Mouse (Mus musculus) hindbrain, postnatal 0 days (tissue): ENCODE measurements around the gene B3galt1. TPM values are rescaled to one million over a fixed set of nuclear protein-coding genes. Genes with fewer than 3 reads are reported as not detected.

Experiments
- ATAC-seq: fragments of 200-750 bp; cut with Nextera tagmentation; 2 replicates; pipeline ENCODE4 v1.8.0; 2017; ENCODE audit warnings: mild to moderate bottlenecking, moderate TSS enrichment, moderate library complexity
- DNase-seq: peaks from one replicate; pipeline ENCODE4 v3.0.0-alpha.2; 2015; ENCODE audit warnings: low spot score
- H3K27ac ChIP-seq: fragments of 300-500 bp; sonication (generic); 2 replicates; pipeline ENCODE4 v1.5.1; 2014; ENCODE audit warnings: mild to moderate bottlenecking
- H3K27me3 ChIP-seq: fragments of 300-500 bp; sonication (generic); 2 replicates; pipeline ENCODE4 v1.6.1; 2014; ENCODE audit warnings: low read length, mixed read lengths; ENCODE audit not compliant: insufficient read depth
- H3K36me3 ChIP-seq: fragments of 300-500 bp; sonication (generic); 2 replicates; pipeline ENCODE4 v1.6.1; 2014; ENCODE audit warnings: low read length, mixed read lengths; ENCODE audit not compliant: insufficient read depth
- H3K4me1 ChIP-seq: fragments of 300-500 bp; sonication (generic); 2 replicates; pipeline ENCODE4 v1.6.1; 2014; ENCODE audit warnings: antibody characterized with exemption, low read length, mixed read lengths; ENCODE audit not compliant: insufficient read depth
- H3K4me2 ChIP-seq: fragments of 300-500 bp; sonication (generic); 2 replicates; pipeline ENCODE4 v1.6.1; 2014; ENCODE audit warnings: low read depth, mild to moderate bottlenecking, low read length, moderate library complexity, mixed read lengths
- H3K4me3 ChIP-seq: fragments of 300-500 bp; sonication (generic); 2 replicates; pipeline ENCODE4 v1.5.1; 2014; ENCODE audit warnings: low read length
- H3K9ac ChIP-seq: fragments of 300-500 bp; sonication (generic); replicated peaks from 2 replicates; pipeline ENCODE4 v1.6.1; 2014; ENCODE audit warnings: mild to moderate bottlenecking, low read length, moderate library complexity, mixed read lengths
- H3K9me3 ChIP-seq: fragments of 300-500 bp; sonication (generic); 2 replicates; pipeline ENCODE4 v1.6.1; 2016; ENCODE audit warnings: low read length, mixed read lengths
- CTCF ChIP-seq: IDR thresholded peaks from 2 replicates; pipeline ENCODE4 v1.5.1; 2016; ENCODE audit warnings: antibody characterized with exemption, control low read depth, low read depth
- WGBS: fragments of 180-500 bp; shearing (Covaris S2); extraction: QIAGEN DNeasy Blood & Tissue Kit; methylation state at CpG from one replicate; pipeline ENCODE4 v1.1.7; 2014; 5-methylcytosine and 5-hydroxymethylcytosine counted together
- polyA plus RNA-seq: library from polyadenylated mRNA; unstranded; fragments of >200 nt; fragmentation: Nextera tagmentation; extraction: Ambion mirVana; gene quantifications from 2 replicates; pipeline ENCODE4 v1.2.1, GENCODE M21; 2015
- total RNA-seq: library from RNA; depleted of rRNA; stranded (reverse); fragments of >200 nt; gene quantifications from 2 replicates; pipeline ENCODE4 v1.2.3, GENCODE M21; 2014

The B3galt1 gene
- total and polyA plus RNA-seq, 2 experiments from 2014 or later = 11.5 to 51.3 TPM

DNA sequence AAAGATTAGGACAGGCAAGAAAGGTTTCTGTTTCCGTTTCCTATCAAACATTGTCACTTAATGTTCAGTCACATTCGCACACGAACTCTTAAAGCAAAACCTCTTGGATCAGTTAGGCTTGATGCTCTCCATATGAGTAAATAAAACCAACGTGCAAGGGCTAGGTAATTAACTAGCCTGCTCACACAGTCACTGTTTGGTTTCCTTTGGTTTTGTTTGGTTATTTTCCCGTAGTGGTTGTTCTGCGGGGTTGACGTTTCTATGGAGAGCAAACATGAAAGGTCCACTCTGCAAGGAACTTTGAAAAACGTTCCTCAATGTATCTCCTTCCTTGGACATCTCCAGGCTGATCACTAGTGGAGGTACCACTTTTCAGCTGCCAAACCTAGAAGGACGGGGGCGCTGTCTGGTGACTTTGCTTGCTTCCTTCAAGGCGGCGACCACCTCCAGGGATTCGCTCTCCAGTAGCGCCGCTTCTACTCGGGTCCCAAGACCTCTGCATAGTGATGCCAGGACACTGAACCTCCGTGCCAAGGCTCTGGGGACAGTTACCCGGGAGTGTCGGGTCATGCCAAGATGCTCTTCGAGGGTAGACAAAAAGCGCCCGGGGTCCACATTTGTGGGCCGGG, 706 bp upstream of the B3galt1 start:
- DNase-seq (peak; percentile 83), ATAC-seq (peak; percentile 87)
- peak overlapping the region; percentile 92 for H3K9ac ChIP-seq
- H3K4me1 ChIP-seq = no peaks in the 10 kb centered on the region
- H3K9me3 ChIP-seq = no peaks in the 10 kb centered on the region
- peak overlapping the region; percentile 96 for H3K4me2 ChIP-seq
- H3K36me3 ChIP-seq = no peaks in the 10 kb centered on the region
- peak overlapping the region; percentile 86 for H3K4me3 ChIP-seq
- 2% methylated on average over 23 of the region's 23 CpGs for WGBS
- peak overlapping the region; percentile 96 for H3K27ac ChIP-seq
- TF ChIP-seq CTCF = peak; percentile 73
- no peaks in the 10 kb centered on the region for H3K27me3 ChIP-seq

DNA sequence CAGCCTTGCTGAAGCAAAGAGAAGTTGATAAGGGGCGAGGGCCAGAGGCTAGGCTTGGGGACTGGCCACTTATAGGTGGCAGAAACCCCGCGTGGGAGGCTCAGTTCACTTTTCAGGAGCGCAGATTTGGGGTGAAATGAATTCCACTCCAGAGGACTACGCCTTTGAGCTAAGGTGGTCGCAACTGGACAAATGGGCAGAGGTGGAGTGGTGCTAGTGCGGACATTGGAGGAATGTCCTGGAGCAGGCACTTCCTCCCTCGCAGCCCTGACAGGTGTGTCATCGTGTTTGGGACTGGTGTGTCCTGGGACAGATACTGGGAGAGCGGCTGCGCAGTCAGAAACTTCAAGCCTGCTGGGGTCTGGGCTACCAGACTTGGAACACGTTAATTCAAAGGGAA, 895 bp downstream of the B3galt1 start:
- peak overlapping the region; percentile 96 for H3K4me2 ChIP-seq
- ATAC-seq = no peak
- no peaks in the 10 kb centered on the region for H3K36me3 ChIP-seq
- WGBS = 1% methylated on average over 12 of the region's 12 CpGs
- H3K4me1 ChIP-seq = no peaks in the 10 kb centered on the region
- no peaks in the 10 kb centered on the region for H3K9me3 ChIP-seq
- peak overlapping the region; percentile 92 for H3K9ac ChIP-seq
- H3K4me3 ChIP-seq = peak overlapping the region; percentile 86
- H3K27me3 ChIP-seq = no peaks in the 10 kb centered on the region
- H3K27ac ChIP-seq = peak overlapping the region; percentile 96
- no peak for TF ChIP-seq CTCF
- no peak for DNase-seq

GRCm38 (mm10) chr2:67567141-67567680, 1.5 kb downstream of the B3galt1 start:
- Histone ChIP-seq H3K9me3 (no peaks in the 10 kb centered on the region), H3K27me3 (no peaks in the 10 kb centered on the region), H3K4me1 (no peaks in the 10 kb centered on the region), H3K4me3 (peak overlapping the region; percentile 86), H3K4me2 (peak overlapping the region; percentile 96), H3K9ac (peak overlapping the region; percentile 92; the same call in 1 of the 2 replicates), H3K27ac (no peak overlapping the region), H3K36me3 (no peaks in the 10 kb centered on the region)
- 0 out of 2 replicates have a peak, but pooled peaks have one; percentile 6 for TF ChIP-seq CTCF
- 10% methylated on average over 8 of the region's 8 CpGs for WGBS
- ATAC-seq = no peak
- DNase-seq = peak; percentile 33

- Histone ChIP-seq H3K36me3 (no peaks in the 10 kb centered on the region), H3K27ac (no peak overlapping the region), H3K4me2 (no peak overlapping the region), H3K4me1 (no peaks in the 10 kb centered on the region), H3K9ac (no peak overlapping the region), H3K27me3 (no peaks in the 10 kb centered on the region), H3K9me3 (no peaks in the 10 kb centered on the region), H3K4me3 (no peak overlapping the region)
- no peak for TF ChIP-seq CTCF
- WGBS = 49% methylated on average over 2 of the region's 2 CpGs
- DNase-seq (no peak), ATAC-seq (no peak)
These were observed 11.0 kb downstream of the B3galt1 start for GRCm38 (mm10) chr2:67576634-67577033.

DNA sequence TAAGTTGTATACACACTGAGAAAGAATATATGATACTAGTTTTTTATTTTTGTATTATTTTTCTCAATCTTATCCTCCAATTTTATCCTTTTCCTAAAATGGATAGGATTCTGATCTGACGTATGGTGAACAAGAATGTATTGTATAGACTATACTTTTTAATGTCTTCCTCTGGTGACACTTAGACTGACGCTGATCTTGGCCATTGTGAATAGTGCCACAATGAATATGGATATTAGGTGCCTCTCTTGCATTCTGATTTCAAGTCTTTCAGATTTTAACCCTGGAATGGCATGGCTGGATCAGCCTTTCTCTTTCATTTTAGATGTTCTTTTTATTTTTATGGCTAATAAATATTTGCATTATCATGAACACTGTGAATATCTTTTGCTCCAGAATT, 17.4 kb downstream of the B3galt1 start:
- Histone ChIP-seq H3K9me3 (no peaks in the 10 kb centered on the region), H3K9ac (no peak overlapping the region), H3K27me3 (no peaks in the 10 kb centered on the region), H3K27ac (no peak overlapping the region), H3K4me2 (no peak overlapping the region), H3K4me1 (no peaks in the 10 kb centered on the region), H3K4me3 (no peak overlapping the region), H3K36me3 (no peaks in the 10 kb centered on the region)
- ATAC-seq (no peak), DNase-seq (no peak)
- WGBS = 28% methylated on average over 2 of the region's 2 CpGs
- no peak for TF ChIP-seq CTCF

GRCm38 (mm10) chr2:67590408-67590807, 24.7 kb downstream of the B3galt1 start:
- ATAC-seq (no peak), DNase-seq (no peak)
- Histone ChIP-seq H3K36me3 (no peaks in the 10 kb centered on the region), H3K9ac (no peak overlapping the region), H3K4me1 (peaks cover 4% of the 10 kb centered on the region; the same call in 1 of the 2 replicates), H3K27me3 (no peaks in the 10 kb centered on the region), H3K9me3 (no peaks in the 10 kb centered on the region), H3K27ac (no peak overlapping the region), H3K4me2 (no peak overlapping the region), H3K4me3 (no peak overlapping the region)
- no peak for TF ChIP-seq CTCF
